Mouse (Mus musculus): ENCODE measurements around the gene Trp53inp2. TPM values are rescaled to one million over a fixed set of nuclear protein-coding genes. Genes with fewer than 3 reads are reported as not detected.
A peak's percentile ranks its signal among the peaks of the same experiment; 100 is the strongest.

Trp53inp2 gene
- total RNA-seq, 2 experiments from 2014 or later = 234 to 237 TPM

DNA sequence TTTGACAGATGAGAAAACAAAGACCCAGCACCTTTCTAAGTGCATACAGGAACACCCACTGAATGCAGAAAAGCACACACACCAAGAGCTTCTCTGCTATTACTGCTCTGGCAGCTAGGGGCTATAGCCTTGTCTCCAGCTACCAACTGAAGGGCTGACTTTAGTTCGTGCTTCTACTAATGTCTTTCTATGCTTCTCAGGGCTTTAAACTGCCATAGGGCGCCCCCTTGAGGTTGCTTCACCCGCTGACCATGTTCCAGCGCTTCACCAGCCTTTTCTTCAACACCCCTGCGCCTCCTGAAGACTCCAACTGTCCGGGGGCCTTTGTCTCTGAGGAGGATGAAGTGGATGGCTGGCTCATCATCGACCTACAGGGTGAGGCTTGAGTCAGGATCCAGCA, 4.2 kb downstream of the Trp53inp2 start:
- peak; percentile 90 for DNase-seq

DNA sequence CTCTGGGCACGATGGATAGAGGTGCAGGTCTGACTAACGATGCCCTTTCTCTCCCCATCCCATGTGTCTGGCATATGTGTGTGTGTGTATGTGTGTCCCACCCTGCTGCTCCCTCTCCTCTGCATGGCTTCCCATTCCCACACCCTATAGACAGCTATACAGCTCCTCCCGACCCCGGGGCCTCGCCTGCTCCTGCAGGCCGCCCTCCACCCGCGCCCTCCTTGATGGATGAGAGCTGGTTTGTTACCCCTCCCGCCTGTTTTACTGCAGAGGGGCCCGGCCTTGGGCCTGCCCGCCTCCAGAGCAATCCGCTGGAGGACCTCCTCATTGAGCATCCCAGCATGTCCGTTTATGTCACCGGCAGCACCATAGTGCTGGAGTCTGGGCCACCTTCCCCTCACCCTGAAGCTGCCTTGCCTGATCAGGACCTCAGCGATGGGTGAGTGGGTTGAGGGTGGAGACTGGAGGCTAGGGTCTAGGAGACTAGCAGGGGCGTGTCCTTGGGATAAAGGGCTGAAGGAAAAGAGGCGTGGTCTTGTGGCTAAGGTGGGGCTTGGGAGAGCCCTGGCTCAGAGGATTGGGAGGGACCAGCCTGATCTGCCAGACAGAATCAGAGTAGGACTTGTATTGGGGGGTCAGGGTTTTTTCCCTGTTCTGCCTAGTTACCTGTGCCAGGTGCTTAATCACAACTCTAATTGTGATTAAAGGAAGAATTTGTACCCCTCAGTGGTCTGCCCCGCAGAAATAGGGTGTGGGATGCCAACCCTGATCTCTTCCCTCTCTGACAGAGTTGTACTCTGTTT, 5.1 kb downstream of the Trp53inp2 start:
- no peak for DNase-seq

DNA sequence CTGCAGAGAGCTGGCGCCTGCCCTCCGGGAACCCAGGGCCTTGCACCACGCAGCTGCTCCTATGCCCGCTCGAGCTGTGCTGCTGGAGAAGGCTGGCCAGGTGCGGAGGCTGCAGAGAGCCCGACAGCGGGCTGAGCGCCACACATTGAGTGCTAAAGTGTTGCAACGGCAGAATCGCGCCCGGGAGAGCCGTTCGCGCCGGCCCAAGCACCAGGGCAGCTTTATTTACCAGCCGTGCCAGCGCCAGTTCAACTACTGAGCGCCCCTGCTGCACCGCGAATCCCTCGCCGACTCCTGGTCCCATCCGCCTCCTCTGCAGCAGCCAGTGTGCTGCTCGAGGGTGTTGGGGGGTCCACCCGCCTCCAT, 5.7 kb downstream of the Trp53inp2 start:
- DNase-seq = peak; percentile 61

DNA sequence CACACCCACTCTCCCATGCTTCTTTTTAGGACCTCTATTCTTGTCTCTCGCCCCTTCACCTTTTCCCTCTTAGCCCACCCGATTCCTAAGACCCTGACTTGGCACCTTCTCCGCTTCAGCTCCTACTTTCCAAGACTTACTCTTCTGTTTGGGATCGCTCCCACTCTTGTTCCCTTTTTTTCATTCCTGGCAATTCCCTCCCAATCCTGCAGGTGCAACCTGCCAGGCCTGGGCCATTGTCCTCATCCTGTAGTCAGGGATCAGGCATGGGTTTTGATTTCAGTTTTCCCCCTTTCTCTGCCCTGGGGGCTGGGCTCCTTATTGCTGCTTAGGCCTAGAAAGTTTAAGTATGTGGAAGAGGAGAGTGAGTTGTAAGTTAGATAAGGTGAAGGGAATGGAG, 6.2 kb downstream of the Trp53inp2 start:
- no peak for DNase-seq

DNA sequence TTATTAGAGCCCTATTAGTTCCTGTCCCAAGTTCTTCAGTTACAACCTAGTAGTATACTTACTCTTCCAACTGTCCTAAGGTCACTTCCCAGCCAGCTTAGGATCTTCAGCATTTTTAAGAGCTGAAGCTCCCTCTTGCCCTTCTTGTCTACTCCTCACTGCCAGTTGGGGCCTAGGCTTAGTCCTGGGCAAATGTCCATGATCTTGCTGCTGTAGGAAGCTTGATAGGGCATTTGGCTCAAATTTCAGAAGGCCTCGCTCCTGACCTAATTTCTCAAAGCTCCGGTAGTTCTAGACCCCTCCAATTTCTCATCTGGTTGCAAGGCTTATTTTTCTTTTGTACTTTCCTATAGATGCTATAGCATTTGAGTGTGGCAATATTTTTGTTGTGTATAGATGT, 7.7 kb downstream of the Trp53inp2 start:
- peak; percentile 51 for DNase-seq

DNA sequence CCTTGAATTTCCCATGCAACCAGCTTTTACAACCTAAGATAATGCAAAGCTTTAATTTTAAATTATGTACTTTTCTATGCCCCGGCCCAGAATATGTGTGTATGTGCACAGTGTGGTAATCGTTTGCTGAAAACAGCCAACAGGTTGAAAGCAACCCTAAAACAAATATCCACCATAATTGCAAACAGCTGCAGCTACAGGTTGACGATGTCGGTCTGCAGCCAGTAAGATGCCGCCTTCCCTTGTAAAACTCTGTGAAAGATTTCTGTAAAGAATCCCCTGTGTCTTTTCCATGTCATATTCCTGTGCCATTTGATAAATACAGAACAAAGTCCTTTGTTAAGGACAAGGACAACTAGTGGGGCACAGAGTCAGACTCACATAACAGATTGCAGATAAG, 13.7 kb downstream of the Trp53inp2 start:
- no peak for DNase-seq

DNA sequence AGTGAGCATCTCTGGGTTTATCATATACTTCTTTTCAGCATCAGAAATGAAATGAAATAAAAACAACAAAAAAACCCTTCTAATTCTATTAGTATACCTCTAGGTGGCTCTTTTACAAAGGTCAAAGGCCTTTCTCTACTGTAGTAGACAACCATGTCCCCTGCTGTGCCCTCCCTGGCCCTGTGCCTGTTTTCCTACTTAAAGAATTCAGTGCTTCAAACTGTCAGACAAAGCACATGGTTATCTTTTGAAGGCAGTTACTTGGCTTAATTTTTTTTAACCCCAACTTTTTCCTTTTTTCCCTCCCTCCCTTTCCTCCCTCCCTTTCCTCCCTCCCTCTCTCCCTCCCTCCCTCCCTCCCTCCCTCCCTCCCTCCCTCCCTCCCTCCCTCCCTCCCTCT, 19.4 kb downstream of the Trp53inp2 start:
- DNase-seq = no peak

DNA sequence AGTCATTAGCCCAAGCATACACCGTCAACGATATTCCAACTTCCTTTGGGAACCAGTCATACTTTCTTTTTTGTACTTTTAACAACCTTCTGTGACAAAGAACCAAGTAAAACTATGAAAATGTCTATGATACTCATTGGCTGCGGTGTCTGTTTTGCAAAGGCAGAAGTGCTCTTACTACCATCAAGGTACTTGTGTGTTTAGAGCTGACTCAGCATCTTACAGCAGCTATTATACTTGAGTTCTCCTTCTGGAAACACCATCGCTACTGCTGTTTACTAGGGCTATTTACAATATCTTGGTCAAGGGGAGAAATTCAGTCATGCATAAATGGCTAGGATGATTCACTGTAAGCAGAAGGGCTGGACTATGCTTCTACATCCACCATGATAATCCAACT, 21.1 kb downstream of the Trp53inp2 start:
- DNase-seq = no peak

DNA sequence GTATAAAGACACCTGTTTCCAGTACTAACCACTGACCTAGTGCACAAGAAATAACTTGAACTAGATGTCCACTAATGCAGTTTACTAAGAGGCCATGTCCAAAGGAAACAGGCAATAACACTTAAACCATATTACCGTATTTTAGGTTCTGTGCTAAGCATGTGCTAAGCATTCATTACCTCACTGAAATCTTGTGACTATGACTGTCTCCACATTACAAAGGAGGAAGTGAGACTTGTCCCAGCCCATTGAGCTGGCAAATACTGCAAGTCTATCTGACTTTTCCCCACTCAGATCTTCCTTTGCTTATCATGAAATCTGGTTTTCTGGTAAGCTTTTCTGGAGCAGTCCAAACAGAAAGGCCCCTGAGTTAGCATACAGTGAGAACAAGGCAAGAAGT, 23.8 kb downstream of the Trp53inp2 start:
- no peak for DNase-seq

DNA sequence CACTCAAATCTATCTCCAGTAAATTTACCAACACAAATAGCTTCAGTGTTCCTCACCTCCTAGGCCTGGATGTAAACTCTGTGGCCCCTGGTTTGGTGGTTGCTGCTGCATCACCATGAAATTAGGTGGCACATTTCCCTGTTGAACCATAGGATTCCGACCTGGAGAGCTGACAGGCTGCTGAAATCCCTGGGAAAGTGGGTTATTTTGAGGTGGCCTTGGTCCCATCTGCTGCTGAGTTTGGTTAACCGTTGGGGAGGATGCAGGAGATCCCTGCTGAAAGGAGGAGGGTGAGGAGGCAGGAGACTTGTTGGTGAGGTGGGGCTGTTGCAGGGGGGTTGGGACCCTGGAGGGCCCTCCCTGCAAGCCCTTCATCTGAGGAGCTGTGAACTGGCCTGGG, 40.1 kb downstream of the Trp53inp2 start:
- DNase-seq = no peak

DNA sequence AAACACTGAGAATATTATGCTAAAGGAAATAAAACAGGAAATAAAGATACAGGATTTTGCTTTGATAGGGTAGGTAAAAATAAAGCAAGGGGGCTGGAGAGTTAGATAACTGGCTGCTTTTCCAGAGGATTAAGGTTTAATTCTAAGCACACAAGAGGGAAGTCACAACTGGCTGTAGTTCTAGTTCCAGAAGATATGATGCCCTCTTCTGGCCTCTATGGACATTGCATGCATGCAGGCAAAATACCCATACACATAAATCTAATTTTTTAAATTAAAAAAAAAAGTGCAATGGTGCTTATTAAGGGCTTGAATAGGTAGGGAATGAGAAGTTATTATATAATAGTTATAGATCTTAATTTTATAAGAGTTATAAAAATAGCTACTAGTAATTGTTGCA, 55.6 kb downstream of the Trp53inp2 start:
- DNase-seq = peak; percentile 28

Small RNAs within 50 kb of the gene (microRNA-seq; reads per million reads assigned to microRNA genes)
- gene Mir695 = not detected

Other genes with a start within 250 kb of the Trp53inp2 start
- 10 to 100 TPM; 45.2 to 48.1 TPM for gene Itch, start 247.6 kb upstream of the Trp53inp2 start, total RNA-seq (2021)
- gene Dynlrb1, start 144.5 kb upstream of the Trp53inp2 start, total RNA-seq (2021) = 100 to 1,000 TPM; 259 to 263 TPM
- gene Map1lc3a, start 104.8 kb upstream of the Trp53inp2 start, total RNA-seq (2021) = 100 to 1,000 TPM; 421 to 505 TPM
- 10 to 100 TPM; 28.5 to 33.5 TPM for gene Pigu, start 23.6 kb upstream of the Trp53inp2 start, total RNA-seq (2021)
- gene Ncoa6, start 92.8 kb downstream of the Trp53inp2 start, total RNA-seq (2021) = 10 to 100 TPM; 33.1 to 44.6 TPM
- gene Acss2, start 136.9 kb downstream of the Trp53inp2 start, total RNA-seq (2021) = 10 to 100 TPM; 26.5 to 40.9 TPM
- gene Ggt7, start 137.2 kb downstream of the Trp53inp2 start, total RNA-seq (2021) = 1 to 10 TPM; 4.4 to 6.9 TPM
- 10 to 100 TPM; 41.4 to 48.1 TPM for gene Gss, start 211.8 kb downstream of the Trp53inp2 start, total RNA-seq (2021)
- gene Myh7b, start 230.2 kb downstream of the Trp53inp2 start, total RNA-seq (2021) = 1 to 10 TPM in 1 of 2 experiments, under 1 TPM in 1; 0.33 to 1.1 TPM